In genomic region chr10:43517836-43518235, GRCm38 (mm10) we compare ENCODE assay signal across 10 mouse cellular contexts. TPM values are rescaled to one million over a fixed set of nuclear protein-coding genes. Genes with fewer than 3 reads are reported as not detected.
DNase-seq lines count a peak whose midpoint lies in the region; ATAC-seq and TF ChIP-seq lines count a peak whose summit lies in the region.
"Had no signal": no experiment of that assay in that cellular context is flagged by ENCODE, and none has a peak within 500 bp of the region (broad histone marks: within the 10 kb centered on the region; RNA-seq: fewer than 3 reads in every experiment).

No protein-coding gene starts in this region.

- H3K36me3 ChIP-seq in forebrain, embryonic 15.5 days, result peaks cover 15% of the 10 kb centered on the region; the same call in 1 of the 2 replicates

- WGBS in lung, adult 2 months, result 46% methylated on average over 4 of the region's 4 CpGs
- WGBS in forebrain, embryonic 15.5 days, result 54% methylated on average over 4 of the region's 4 CpGs

- H3K9me3 ChIP-seq in forebrain, embryonic 15.5 days, result no peaks in the 10 kb centered on the region
- H3K9me3 ChIP-seq: liver, embryonic 12.5 days; neural tube, embryonic 13.5 days had no signal

- no peak for TF ChIP-seq CTCF in lung, adult 2 months (IDR thresholded peaks at IDR 0.05; ENCODE audit: insufficient read depth, low read length)

- H3K27me3 ChIP-seq in forebrain, embryonic 15.5 days, result no peaks in the 10 kb centered on the region
- H3K27me3 ChIP-seq: liver, embryonic 12.5 days; neural tube, embryonic 13.5 days had no signal

- no peak for ATAC-seq in forebrain, embryonic 15.5 days (replicated peaks)
- ATAC-seq: liver, embryonic 12.5 days had no signal

- H3K4me2 ChIP-seq in forebrain, embryonic 15.5 days (replicated peaks), result no peak overlapping the region
- H3K4me2 ChIP-seq: liver, embryonic 12.5 days; neural tube, embryonic 13.5 days had no signal

- H3K27ac ChIP-seq in forebrain, embryonic 15.5 days (replicated peaks), result no peak overlapping the region
- H3K27ac ChIP-seq: liver, embryonic 12.5 days; neural tube, embryonic 13.5 days had no signal

- peak; percentile 63 to 68 for DNase-seq in cerebellum, postnatal 10 days
- DNase-seq in cerebellum, postnatal 4 days (ENCODE audit: low spot score in 2 of 2), result no peak
- DNase-seq in urinary bladder, postnatal 14 days (ENCODE audit: low spot score), result peak; percentile 48
- no peak for DNase-seq in urinary bladder, postnatal 25 days (ENCODE audit: low spot score)
- DNase-seq in lung, adult 2 months, result peak; percentile 67
- no peak for DNase-seq in spleen, adult 12 weeks (ENCODE audit: low spot score)
- no peak for DNase-seq in frontal cortex, postnatal 25 days (ENCODE audit: low spot score in 2 of 2)

- no peaks in the 10 kb centered on the region; the same call in 1 of the 2 replicates for H3K4me1 ChIP-seq in lung, adult 2 months (ENCODE audit: control insufficient read depth, insufficient read depth, low read length)
- H3K4me1 ChIP-seq in forebrain, embryonic 15.5 days, result peaks cover 4% of the 10 kb centered on the region; the same call in 1 of the 2 replicates
- H3K4me1 ChIP-seq: neural tube, embryonic 13.5 days had no signal

- no peak overlapping the region for H3K9ac ChIP-seq in forebrain, embryonic 15.5 days (replicated peaks)
- H3K9ac ChIP-seq: liver, embryonic 12.5 days; neural tube, embryonic 13.5 days had no signal

- no peak for TF ChIP-seq POLR2A in lung, adult 2 months (IDR thresholded peaks at IDR 0.05; ENCODE audit: borderline replicate concordance, extremely low read depth, low read depth, low read length)

- H3K4me3 ChIP-seq in lung, adult 2 months (replicated peaks; ENCODE audit: extremely low read depth, low read depth, low read length), result no peak overlapping the region
- no peak overlapping the region for H3K4me3 ChIP-seq in forebrain, embryonic 15.5 days
- H3K4me3 ChIP-seq: liver, embryonic 12.5 days; neural tube, embryonic 13.5 days had no signal

RNA-seq across cellular contexts. Expression of gene Gm9803, which starts 6.0 kb away (rescaled TPM):
- polyA plus RNA-seq in lung, adult 2 months (2012; rRNA removed), result 44.3 and 73.8 TPM in 2 replicates
- 14.6 and 20.4 TPM in 2 replicates for polyA plus RNA-seq in forebrain, embryonic 15.5 days (2015; fragmentation: Nextera tagmentation; extraction: Ambion mirVana)

RNA-seq across cellular contexts. Expression of gene 1700021F05Rik, which starts 23.0 kb away (rescaled TPM):
- polyA plus RNA-seq in lung, adult 2 months (2012; rRNA removed), result 3.1 and 7.1 TPM in 2 replicates
- 68.7 and 70.2 TPM in 2 replicates for polyA plus RNA-seq in forebrain, embryonic 15.5 days (2015; fragmentation: Nextera tagmentation; extraction: Ambion mirVana)

RNA-seq across cellular contexts. Expression of gene Bend3, which starts 39.2 kb away (rescaled TPM):
- polyA plus RNA-seq in lung, adult 2 months (2012; rRNA removed), result 3.1 and 4.0 TPM in 2 replicates
- 4.2 and 5.1 TPM in 2 replicates for polyA plus RNA-seq in forebrain, embryonic 15.5 days (2015; fragmentation: Nextera tagmentation; extraction: Ambion mirVana)

Comparison
In these comparisons a context has a peak if more than half of its experiments do, and no peak if none do; other contexts are left out.
1. DNase-seq: peak in cerebellum, postnatal 10 days (2 of 2), urinary bladder, postnatal 14 days (single experiment) and lung, adult 2 months (single experiment); none in cerebellum, postnatal 4 days (0 of 2), urinary bladder, postnatal 25 days (single experiment), spleen, adult 12 weeks (single experiment) and frontal cortex, postnatal 25 days (0 of 2).